Mouse (Mus musculus): ENCODE measurements around the gene Gm10295. TPM values are rescaled to one million over a fixed set of nuclear protein-coding genes. Genes with fewer than 3 reads are reported as not detected.

Gm10295 gene
- polyA plus RNA-seq, 1 experiment from 2014 or later = not detected

DNA sequence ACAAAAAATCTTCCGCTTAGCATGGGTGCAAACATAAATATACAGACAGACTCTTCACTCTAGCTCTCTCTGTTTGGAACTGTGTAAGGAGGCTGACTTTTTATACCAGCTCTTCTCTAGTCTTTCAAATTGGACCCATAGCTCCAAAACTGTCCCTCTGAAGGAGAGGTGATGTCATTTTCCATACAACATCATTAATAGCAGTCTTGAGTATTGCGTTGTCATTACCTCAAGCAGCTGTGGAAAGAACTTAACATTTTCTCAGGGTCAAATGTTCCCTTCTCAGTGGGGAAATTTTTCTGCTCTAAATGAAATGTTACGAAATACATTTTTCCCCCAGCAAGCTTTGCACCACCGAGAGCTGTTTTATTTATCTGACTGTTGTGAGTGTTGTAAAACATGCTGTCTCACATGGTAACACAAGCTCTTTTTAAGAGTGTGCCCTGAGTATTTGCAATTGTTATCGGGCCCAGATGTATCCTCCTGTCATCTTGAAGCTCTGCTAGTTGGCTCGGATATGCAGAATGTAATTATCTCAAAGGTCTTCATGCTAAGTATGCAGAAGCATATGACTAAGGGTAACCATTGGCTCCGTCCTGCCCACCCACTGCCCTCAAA, 38.0 kb downstream of the Gm10295 start:
- Histone ChIP-seq H3K27me3 (no peaks in the 10 kb centered on the region), H3K27ac (replicated peaks) (no peak overlapping the region), H3K36me3 (no peaks in the 10 kb centered on the region), H3K9ac (replicated peaks) (no peak overlapping the region), H3K4me3 (no peak overlapping the region), H3K9me3 (no peaks in the 10 kb centered on the region), H3K4me2 (replicated peaks) (no peak overlapping the region), H3K4me1 (no peaks in the 10 kb centered on the region)
- WGBS = 83% methylated on average over 7 of the region's 7 CpGs
- ATAC-seq (ENCODE audit: low FRiP score, low read depth) = no peak

GRCm38 (mm10) chr7:71312375-71312774, 38.9 kb downstream of the Gm10295 start:
- Histone ChIP-seq H3K4me2 (replicated peaks) (no peak overlapping the region), H3K27ac (replicated peaks) (no peak overlapping the region), H3K27me3 (no peaks in the 10 kb centered on the region), H3K36me3 (no peaks in the 10 kb centered on the region), H3K4me3 (no peak overlapping the region), H3K9ac (replicated peaks) (no peak overlapping the region), H3K9me3 (no peaks in the 10 kb centered on the region), H3K4me1 (no peaks in the 10 kb centered on the region)
- WGBS = 86% methylated on average over 3 of the region's 3 CpGs
- ATAC-seq (ENCODE audit: low FRiP score, low read depth) = no peak

DNA sequence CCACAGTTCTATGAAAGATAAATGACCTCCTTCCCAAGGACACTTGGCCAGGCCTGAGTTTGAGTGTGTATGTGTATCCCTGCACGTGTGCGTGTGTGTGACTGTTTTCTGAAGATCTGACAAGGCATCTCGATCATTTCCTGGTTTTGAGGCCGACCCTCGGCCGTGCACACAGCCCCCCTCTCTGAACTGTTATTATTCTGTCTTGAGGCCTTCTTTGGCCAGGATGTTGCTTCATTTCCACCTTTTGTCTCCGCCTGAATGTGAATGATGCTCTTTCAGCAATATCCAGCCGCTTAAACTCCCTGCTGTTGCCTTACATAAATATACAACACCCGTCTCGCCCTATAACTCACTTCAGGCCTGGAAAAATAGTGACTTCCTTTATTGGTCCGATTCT, 39.9 kb downstream of the Gm10295 start:
- H3K9me3 ChIP-seq = no peaks in the 10 kb centered on the region
- no peak for ATAC-seq (ENCODE audit: low FRiP score, low read depth)
- no peak overlapping the region for H3K9ac ChIP-seq (replicated peaks)
- no peak overlapping the region for H3K4me3 ChIP-seq
- no peaks in the 10 kb centered on the region for H3K36me3 ChIP-seq
- H3K27me3 ChIP-seq = no peaks in the 10 kb centered on the region
- H3K4me1 ChIP-seq = no peaks in the 10 kb centered on the region
- H3K4me2 ChIP-seq (replicated peaks) = no peak overlapping the region
- 79% methylated on average over 11 of the region's 11 CpGs for WGBS
- no peak overlapping the region for H3K27ac ChIP-seq (replicated peaks)

DNA sequence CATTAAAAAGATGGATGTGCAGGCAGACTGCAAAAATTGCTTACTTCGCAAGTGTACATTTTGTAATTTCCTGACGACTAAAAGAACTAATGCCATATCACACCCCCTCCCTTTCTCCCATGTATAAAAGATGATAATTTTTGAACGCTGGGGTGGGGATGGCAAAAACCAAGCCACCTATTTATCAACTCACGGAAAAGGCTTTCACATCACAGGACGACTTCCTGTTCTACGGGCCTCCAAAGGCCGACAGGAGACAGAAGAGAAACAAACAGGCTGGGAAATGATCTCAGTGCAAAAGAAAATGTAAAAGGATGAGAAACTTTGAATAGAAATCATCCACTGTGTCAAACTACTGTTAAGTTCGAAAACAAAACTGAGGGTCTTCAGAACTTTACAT, 43.2 kb downstream of the Gm10295 start:
- Histone ChIP-seq H3K36me3 (no peaks in the 10 kb centered on the region), H3K9me3 (no peaks in the 10 kb centered on the region), H3K9ac (replicated peaks) (no peak overlapping the region), H3K4me1 (no peaks in the 10 kb centered on the region), H3K4me2 (replicated peaks) (no peak overlapping the region), H3K27ac (replicated peaks) (no peak overlapping the region), H3K4me3 (no peak overlapping the region), H3K27me3 (no peaks in the 10 kb centered on the region)
- no peak for ATAC-seq (ENCODE audit: low FRiP score, low read depth)
- 82% methylated on average over 8 of the region's 8 CpGs for WGBS

DNA sequence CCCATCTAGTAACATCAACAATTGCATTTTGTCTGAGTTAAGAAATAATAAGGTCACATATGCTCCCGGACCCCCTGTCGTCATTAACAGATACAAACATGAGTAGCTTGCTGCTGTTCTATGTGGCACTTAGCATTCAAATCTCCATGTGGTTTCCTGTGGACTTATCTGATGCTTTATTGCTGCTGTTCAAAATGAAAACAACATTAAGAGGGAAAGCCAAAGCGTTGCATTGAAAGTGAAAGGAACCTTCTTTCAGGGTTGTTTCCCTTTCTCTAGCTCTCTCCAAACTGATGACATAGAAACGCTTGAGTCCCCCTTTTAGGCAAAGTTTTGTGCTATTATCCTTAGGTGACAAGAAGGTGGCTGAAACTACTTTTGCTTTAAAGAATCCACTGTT, 48.6 kb downstream of the Gm10295 start:
- Histone ChIP-seq H3K36me3 (no peaks in the 10 kb centered on the region), H3K4me2 (replicated peaks) (no peak overlapping the region), H3K4me3 (no peak overlapping the region), H3K9ac (replicated peaks) (no peak overlapping the region), H3K4me1 (no peaks in the 10 kb centered on the region), H3K27me3 (no peaks in the 10 kb centered on the region), H3K9me3 (no peaks in the 10 kb centered on the region), H3K27ac (replicated peaks) (no peak overlapping the region)
- ATAC-seq (ENCODE audit: low FRiP score, low read depth) = no peak
- 84% methylated on average over 4 of the region's 4 CpGs for WGBS
